Mouse (Mus musculus) bone marrow macrophage, adult 2 months (primary cell): ENCODE data around the gene Zfp869. TPM values are rescaled to one million over a fixed set of nuclear protein-coding genes. Genes with fewer than 3 reads are reported as not detected.
A peak's percentile ranks its signal among the peaks of the same experiment; 100 is the strongest.
"Not testable (repeated sequence)": the region's sequence is repeated elsewhere in the genome, so short reads cannot be mapped to it uniquely, and the experiment has no call there.

Source experiments
- H3K27ac ChIP-seq: 2 replicates; pipeline ENCODE4 v1.5.1; 2012; ENCODE audit warnings: low read depth, low read length; ENCODE audit not compliant: insufficient read depth
- H3K4me1 ChIP-seq: 2 replicates; pipeline ENCODE4 v1.6.1; 2012; ENCODE audit warnings: low read length; ENCODE audit not compliant: control insufficient read depth, insufficient read depth
- H3K4me3 ChIP-seq: 2 replicates; pipeline ENCODE4 v1.5.1; 2012; ENCODE audit warnings: mild to moderate bottlenecking, low read length, moderate library complexity; ENCODE audit not compliant: insufficient read depth
- CTCF ChIP-seq: IDR thresholded peaks from 2 replicates; pipeline ENCODE4 v1.5.1; 2012; ENCODE audit warnings: low read depth, mild to moderate bottlenecking, low read length, moderate library complexity
- POLR2A ChIP-seq: IDR thresholded peaks from 2 replicates; pipeline ENCODE4 v1.6.1; 2012; ENCODE audit warnings: mild to moderate bottlenecking, low read depth, low read length, borderline replicate concordance
- polyA plus RNA-seq: library from polyadenylated mRNA; stranded (reverse); fragments of >200 nt; gene quantifications from 2 replicates; pipeline ENCODE4 v1.2.4, GENCODE M21; 2012; ENCODE audit not compliant: missing spikeins, insufficient read depth, insufficient read length

Gene Zfp869
- polyA plus RNA-seq = 18.4 and 21.8 TPM in 2 replicates

- H3K4me1 ChIP-seq, H3K27ac ChIP-seq, H3K4me3 ChIP-seq: not testable (repeated sequence)
Measured at GRCm38 (mm10) chr8:69710624-69711023, at the start of gene Zfp869. Zfp869 (minus strand) TSS chr8:69710724.

DNA sequence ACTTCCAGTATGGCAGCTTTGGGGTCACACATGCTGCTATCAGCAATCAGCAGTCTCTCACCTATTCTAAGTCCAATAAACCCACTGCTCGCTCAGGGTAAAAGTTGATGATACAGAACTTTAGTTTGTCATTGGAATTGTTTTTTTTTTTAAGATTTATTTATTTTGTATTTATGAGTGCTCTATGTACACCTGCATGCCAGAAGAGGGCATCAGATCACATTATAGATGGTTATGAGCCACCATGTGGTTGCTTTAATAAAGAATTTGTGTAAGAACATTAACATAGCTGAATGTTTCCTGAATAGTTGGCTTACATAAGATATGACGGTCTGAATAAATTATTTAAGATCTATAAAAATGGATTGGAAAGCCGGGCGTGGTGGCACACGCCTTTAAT lies 47.8 kb upstream of the Zfp869 start:
- TF ChIP-seq POLR2A (no peak), CTCF (no peak)
- no peaks in the 10 kb centered on the region for H3K4me1 ChIP-seq
- H3K4me3 ChIP-seq = no peak overlapping the region
- H3K27ac ChIP-seq = no peak overlapping the region

DNA sequence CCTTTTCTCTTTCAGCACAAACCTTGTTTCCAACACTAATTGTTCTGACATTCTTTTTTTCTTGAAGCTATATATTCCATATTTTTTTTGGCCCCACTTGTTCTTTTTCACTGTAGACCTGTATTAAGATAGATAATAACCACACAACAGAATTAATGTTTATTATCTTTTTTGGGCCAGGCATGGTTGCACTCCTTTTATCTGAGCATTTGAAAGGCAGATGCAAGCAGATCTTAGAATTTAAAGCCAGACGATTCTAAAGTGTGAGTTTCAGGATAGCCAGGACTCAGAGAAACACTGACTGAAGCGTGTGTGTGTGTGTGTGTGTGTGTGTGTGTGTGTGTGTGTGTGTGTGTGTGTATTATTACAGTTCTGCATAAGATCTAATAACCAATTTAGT lies 41.9 kb upstream of the Zfp869 start:
- no peak overlapping the region for H3K27ac ChIP-seq
- H3K4me3 ChIP-seq = no peak overlapping the region
- no peak for TF ChIP-seq POLR2A
- TF ChIP-seq CTCF = no peak
- H3K4me1 ChIP-seq = peaks cover 8% of the 10 kb centered on the region

- 0 out of 2 replicates have a peak, but pooled peaks have one; percentile 60 for TF ChIP-seq POLR2A
- TF ChIP-seq CTCF = no peak
- Histone ChIP-seq H3K4me3 (peak within 1 kb of the TSS; percentile 71), H3K27ac (peak within 1 kb of the TSS; percentile 85), H3K4me1 (peaks cover 11% of the 10 kb centered on the region)
Measured at GRCm38 (mm10) chr8:69749544-69750454, 39.3 kb upstream of the Zfp869 start, which contains the start of gene Zfp963. Zfp963 (minus strand) TSS chr8:69749970.

GRCm38 (mm10) chr8:69741231-69741630 lies 30.7 kb upstream of the Zfp869 start:
- H3K4me1 ChIP-seq = peaks cover 3% of the 10 kb centered on the region; the same call in 1 of the 2 replicates
- no peak for TF ChIP-seq CTCF
- no peak for TF ChIP-seq POLR2A
- no peak overlapping the region for H3K27ac ChIP-seq
- H3K4me3 ChIP-seq = no peak overlapping the region

DNA sequence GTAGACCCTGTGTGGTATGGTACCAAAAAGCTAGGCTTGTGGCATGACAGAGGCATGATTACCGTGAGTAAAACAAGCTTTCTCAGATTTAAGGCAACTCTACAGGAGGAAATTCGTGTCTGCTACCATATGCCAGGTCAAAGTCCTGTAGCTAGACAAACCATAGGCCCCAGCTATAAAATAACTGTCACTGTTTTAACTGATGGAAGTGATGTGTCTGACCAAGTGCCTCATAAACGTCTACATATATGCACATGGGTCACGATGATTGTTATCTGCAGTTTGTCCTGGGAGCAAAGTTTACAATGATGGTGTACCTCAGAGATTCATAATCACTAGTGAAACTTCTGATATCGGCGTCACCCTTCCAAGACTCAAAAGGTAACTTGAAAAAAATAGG lies 30.2 kb upstream of the Zfp869 start:
- Histone ChIP-seq H3K4me1 (peaks cover 3% of the 10 kb centered on the region; the same call in 1 of the 2 replicates), H3K27ac (no peak overlapping the region), H3K4me3 (no peak overlapping the region)
- TF ChIP-seq CTCF (no peak), POLR2A (no peak)

DNA sequence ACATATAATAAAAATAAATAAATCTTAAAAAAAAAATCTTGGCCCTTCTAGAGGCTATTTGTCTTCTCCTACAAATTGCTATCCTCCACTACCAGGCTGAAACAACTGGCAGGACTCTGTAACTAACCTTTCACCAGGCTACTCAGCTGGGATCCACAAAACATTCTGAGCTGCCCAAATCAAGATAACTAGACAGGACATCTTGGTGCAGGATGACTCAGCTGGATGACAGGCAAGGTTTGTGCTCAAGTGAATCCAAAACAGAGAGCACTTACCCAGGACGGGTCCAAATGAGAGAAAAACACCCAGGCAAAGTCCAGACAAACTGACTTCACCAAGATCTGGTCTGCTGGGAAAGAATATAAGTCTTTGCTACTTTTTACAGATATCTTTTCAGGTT lies 25.0 kb upstream of the Zfp869 start:
- no peak overlapping the region for H3K4me3 ChIP-seq
- no peak overlapping the region for H3K27ac ChIP-seq
- TF ChIP-seq POLR2A (no peak), CTCF (no peak)
- H3K4me1 ChIP-seq = no peaks in the 10 kb centered on the region

DNA sequence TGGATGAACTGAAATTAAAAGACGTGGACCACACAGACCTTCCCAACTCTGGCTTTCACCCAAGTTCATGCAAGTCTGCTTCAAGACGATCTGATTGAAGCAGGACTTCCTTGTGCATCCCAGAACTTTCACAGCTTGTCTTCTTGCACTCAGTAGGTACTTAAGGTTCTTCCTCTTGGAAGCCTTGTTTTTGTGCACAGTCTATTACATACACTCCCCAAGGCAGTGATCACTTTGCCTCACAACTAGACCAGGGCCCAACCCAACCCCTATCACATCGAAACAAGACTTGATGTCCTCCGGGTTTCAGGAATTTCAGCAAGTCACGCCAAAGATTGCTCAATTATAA lies 6.7 kb upstream of the Zfp869 start:
- H3K4me1 ChIP-seq = peaks cover 12% of the 10 kb centered on the region
- TF ChIP-seq CTCF (no peak), POLR2A (no peak)
- H3K27ac ChIP-seq = peak overlapping the region; percentile 22; the same call in 1 of the 2 replicates
- H3K4me3 ChIP-seq = peak overlapping the region; percentile 50

DNA sequence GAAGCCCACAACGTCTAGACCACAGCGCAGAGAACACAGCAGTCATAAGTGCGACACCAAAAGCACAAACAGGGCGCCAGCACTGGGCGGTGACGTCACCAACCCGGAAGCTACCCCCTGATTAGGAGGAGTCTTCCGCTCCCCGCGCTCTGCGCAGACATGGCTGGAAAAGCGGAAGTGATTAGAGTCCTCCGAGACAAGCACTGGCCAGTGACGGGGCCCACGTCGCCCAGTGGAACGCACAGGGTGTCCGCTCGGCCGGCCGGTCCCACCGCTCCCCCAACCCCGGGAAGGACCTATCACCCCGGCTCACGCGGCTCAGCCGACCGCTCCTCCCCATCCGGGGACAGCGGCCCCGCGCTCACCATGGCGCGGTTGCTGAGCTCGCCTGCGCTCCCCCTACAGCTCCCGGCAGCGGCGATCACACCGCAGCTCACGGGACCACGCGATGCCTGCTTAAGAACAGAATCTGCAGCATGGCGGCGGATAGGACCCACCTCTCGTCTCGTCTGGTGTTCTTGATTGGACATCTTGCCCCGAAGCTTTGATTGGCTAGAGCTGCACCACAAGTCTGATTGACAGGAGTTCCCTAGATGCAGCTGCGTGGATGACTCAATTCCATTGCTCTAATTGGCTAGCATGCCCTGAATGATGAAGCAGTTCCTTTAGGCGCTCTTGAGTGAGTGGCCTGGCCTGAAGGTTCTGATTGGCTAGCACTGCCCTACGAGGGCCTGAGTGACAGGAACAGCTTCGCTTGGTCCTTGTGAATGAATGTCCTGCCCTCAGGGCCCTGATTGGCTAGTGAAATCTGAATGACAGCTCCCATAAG lies 6.1 kb upstream of the Zfp869 start:
- H3K4me3 ChIP-seq = peak overlapping the region; percentile 85
- TF ChIP-seq POLR2A = no peak
- no peak for TF ChIP-seq CTCF
- H3K27ac ChIP-seq = peak overlapping the region; percentile 97
- H3K4me1 ChIP-seq = peaks cover 12% of the 10 kb centered on the region

DNA sequence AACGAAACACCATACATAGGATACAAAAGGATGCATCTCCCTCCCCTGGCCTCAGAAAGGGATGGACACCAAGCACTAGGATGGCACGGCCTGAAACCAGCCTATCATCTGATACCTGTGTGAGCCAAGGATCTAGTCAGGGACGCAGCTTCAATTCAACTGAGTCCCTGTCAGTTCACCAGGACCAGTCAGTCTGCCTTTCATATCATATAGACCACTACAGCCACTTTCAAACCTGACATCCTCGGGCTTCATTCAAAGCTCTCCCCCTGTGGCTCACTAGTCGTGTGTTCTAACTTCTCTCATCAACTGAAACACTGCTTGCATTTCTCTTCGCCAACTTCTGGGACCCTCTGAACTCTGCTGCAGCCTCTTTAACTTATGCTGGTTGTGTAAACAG lies 4.8 kb upstream of the Zfp869 start:
- peaks cover 12% of the 10 kb centered on the region for H3K4me1 ChIP-seq
- no peak overlapping the region for H3K27ac ChIP-seq
- peak overlapping the region; percentile 33 for H3K4me3 ChIP-seq
- TF ChIP-seq CTCF (no peak), POLR2A (no peak)
